Mouse (Mus musculus) urinary bladder, postnatal 10 days (tissue): ENCODE measurements at regions not wholly inside any gene's neighbourhood (a gene's known extent, or its start where the extent isn't known, plus 50 kb on each side); places are given as distances from the start of the nearest gene placed in this dataset.

Source experiments
- DNase-seq: peaks from one replicate; pipeline ENCODE4 v3.0.0; 2022; ENCODE audit warnings: low spot score

- DNase-seq = no peak
Observed at GRCm38 (mm10) chr5:148615706-148616366, 63.2 kb upstream of the Ubl3 start.

GRCm38 (mm10) chr5:148615117-148615516 lies 62.5 kb upstream of the Ubl3 start:
- no peak for DNase-seq

- no peak for DNase-seq
Observed at GRCm38 (mm10) chr5:148611323-148611722, 58.7 kb upstream of the Ubl3 start.

- DNase-seq = no peak
Observed at GRCm38 (mm10) chr5:148609506-148609880, 56.9 kb upstream of the Ubl3 start.

GRCm38 (mm10) chr5:148608857-148609505 lies 56.4 kb upstream of the Ubl3 start:
- DNase-seq = no peak

DNA sequence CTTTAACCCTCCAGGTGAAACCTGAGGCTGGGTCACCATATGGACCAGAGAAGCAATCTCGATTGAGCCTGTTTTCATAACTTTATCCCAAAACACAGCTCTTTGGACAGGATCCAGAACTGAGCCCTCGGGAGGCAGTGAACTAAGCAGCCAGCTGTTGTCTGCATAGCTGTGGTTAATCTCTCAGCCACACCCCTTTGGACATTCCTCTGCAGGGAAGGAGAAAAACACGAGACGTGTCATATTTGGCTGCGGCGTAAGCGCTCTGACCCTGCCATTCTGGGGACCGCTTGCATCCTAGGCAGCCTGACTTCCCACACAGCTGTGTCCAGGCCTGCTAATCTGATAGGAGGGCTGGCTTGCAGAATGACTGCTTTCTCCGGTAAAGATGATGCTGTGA lies 55.6 kb upstream of the Ubl3 start:
- DNase-seq = no peak

- DNase-seq = no peak
Observed at GRCm38 (mm10) chr5:148605730-148606129, 53.1 kb upstream of the Ubl3 start.
